Mouse (Mus musculus): ENCODE results near the gene Pex14. TPM values are rescaled to one million over a fixed set of nuclear protein-coding genes. Genes with fewer than 3 reads are reported as not detected.

Pex14 gene
- polyA plus RNA-seq, 1 experiment from 2014 or later = 48.9 TPM

DNA sequence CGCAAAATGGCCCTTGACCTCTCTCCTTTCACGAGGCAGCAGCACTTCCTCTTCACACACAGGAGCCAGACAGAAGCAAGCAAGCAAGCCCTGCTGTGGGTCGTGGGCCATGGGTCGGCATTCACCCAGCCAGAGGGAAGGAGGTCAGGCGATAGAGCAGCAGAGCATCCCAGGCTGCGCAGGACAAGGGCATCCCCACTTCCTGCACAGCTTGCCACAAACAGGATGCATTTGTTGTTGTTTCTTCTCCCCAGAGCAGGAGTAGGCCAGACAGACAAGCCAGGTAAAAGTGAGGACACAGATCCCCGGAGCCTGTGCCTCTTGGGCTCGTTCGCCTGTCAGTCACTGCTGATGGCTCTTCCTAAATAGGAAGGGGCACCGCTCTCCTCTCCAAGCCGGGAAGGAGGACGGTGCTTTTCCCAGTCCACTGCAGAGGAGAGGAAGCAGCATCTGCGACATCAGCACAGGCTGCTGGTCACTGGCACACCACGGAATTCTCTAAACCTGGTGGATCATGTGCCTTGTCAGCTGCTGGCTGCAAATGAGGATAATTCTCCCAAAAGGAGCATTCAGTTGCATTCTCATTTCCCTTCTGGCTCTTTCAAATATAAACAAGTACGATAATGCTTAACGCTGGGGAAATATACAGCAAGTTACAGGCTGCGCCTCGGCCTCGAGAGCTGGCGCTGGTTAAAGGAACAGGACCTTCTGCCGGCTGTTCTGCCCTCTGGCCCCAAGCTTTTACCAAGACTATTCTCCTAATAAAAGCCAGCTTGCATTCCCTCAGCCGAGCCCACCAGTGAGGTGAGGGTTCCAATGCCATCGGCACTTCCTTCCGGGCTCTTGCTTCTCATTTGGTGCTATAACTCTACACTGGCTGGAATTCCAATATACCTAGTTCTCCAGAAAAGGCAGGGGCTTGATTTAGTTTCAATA is 113.9 kb downstream of the Pex14 start:
- Histone ChIP-seq H3K9ac (ENCODE audit: low read depth, low read length) (no peak overlapping the region), H3K4me3 (ENCODE audit: low read depth, low read length) (no peak overlapping the region), H3K9me3 (ENCODE audit: control insufficient read depth) (no peaks in the 10 kb centered on the region), H3K4me2 (replicated peaks; ENCODE audit: low read depth) (no peak overlapping the region), H3K27me3 (replicated peaks; ENCODE audit: control insufficient read depth, insufficient read depth, low read length) (no peaks in the 10 kb centered on the region), H3K36me3 (ENCODE audit: control insufficient read depth, insufficient read depth) (peaks cover 13% of the 10 kb centered on the region; the same call in 1 of the 2 replicates), H3K4me1 (replicated peaks; ENCODE audit: control insufficient read depth, insufficient read depth, low read length) (0 out of 2 replicates have a peak, but pooled peaks cover 6% of the 10 kb centered on the region), H3K27ac (ENCODE audit: low read depth, low read length) (no peak overlapping the region)
- 61% methylated on average over 24 of the region's 24 CpGs for WGBS
- no peak for TF ChIP-seq CTCF (IDR thresholded peaks at IDR 0.05; ENCODE audit: low read depth)
- no peak for ATAC-seq

DNA sequence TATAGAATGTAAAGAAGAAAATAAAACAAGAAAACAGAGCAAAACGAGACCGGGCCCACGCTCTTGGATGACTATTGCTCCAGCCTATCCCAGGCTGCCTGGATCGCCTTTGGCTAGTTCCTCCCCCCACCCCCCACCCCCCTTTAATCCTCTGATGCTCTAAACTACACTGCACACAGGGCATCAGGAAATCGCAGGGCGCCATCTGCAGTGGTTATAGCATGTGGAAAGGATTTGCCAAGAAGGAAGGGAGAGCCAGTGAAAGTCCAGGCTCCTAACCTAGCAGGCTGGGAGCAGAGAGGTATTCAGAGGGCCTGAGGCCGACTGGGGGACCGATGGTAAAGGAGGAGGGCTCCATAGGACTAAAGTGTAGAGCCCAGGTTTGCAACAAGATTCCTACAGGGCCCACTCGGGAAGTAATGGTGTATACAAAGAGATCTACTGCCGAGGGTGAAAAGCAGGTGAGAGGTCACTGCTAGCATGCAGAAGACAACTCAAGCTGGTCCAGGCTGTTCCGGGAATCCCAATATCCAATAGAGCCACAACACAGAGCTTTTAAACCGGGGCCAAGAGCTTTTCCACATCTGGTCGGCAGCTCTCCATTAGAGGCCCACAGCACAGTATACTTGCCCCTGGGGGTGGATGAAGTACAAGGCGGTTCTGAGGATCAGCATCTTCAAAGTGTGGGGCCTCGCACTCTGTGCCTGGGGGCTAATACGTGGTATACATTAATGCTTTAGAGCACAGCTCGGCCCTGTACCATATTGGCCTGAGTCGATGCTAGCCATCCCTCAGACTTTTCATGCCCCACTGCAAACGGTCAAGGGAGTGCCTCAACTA is 114.8 kb downstream of the Pex14 start:
- Histone ChIP-seq H3K4me1 (replicated peaks; ENCODE audit: control insufficient read depth, insufficient read depth, low read length) (0 out of 2 replicates have a peak, but pooled peaks cover 6% of the 10 kb centered on the region), H3K27me3 (replicated peaks; ENCODE audit: control insufficient read depth, insufficient read depth, low read length) (no peaks in the 10 kb centered on the region), H3K9ac (ENCODE audit: low read depth, low read length) (no peak overlapping the region), H3K9me3 (ENCODE audit: control insufficient read depth) (no peaks in the 10 kb centered on the region), H3K4me3 (ENCODE audit: low read depth, low read length) (no peak overlapping the region), H3K36me3 (ENCODE audit: control insufficient read depth, insufficient read depth) (peaks cover 13% of the 10 kb centered on the region; the same call in 1 of the 2 replicates), H3K4me2 (replicated peaks; ENCODE audit: low read depth) (no peak overlapping the region), H3K27ac (ENCODE audit: low read depth, low read length) (no peak overlapping the region)
- no peak for ATAC-seq
- 0 out of 2 replicates have a peak, but pooled peaks have one; percentile 5 for TF ChIP-seq CTCF (IDR thresholded peaks at IDR 0.05; ENCODE audit: low read depth)
- WGBS = 75% methylated on average over 19 of the region's 19 CpGs

DNA sequence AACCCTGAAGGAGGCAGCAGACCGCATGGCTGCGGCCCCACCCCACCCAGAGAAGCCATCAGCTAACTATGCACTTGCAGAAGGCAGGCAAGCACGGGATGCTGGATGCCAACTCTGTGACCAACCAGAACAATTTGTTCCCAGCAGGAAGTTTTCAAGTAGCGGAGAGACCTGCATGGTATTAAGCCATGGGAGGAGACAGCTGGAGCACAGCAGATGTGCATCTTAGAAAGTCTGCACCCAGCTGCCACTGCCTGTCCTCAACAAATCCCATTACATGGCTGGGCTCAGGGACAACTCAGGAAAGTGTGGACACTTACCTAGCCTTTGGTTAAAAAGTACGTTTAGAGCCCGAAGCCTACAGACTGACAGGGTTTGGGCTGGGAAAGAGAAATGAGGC is 117.4 kb downstream of the Pex14 start:
- Histone ChIP-seq H3K4me1 (replicated peaks; ENCODE audit: control insufficient read depth, insufficient read depth, low read length) (0 out of 2 replicates have a peak, but pooled peaks cover 4% of the 10 kb centered on the region), H3K4me3 (ENCODE audit: low read depth, low read length) (no peak overlapping the region), H3K9me3 (ENCODE audit: control insufficient read depth) (no peaks in the 10 kb centered on the region), H3K27me3 (replicated peaks; ENCODE audit: control insufficient read depth, insufficient read depth, low read length) (no peaks in the 10 kb centered on the region), H3K4me2 (replicated peaks; ENCODE audit: low read depth) (no peak overlapping the region), H3K36me3 (ENCODE audit: control insufficient read depth, insufficient read depth) (peaks cover 13% of the 10 kb centered on the region; the same call in 1 of the 2 replicates), H3K27ac (ENCODE audit: low read depth, low read length) (no peak overlapping the region), H3K9ac (ENCODE audit: low read depth, low read length) (no peak overlapping the region)
- ATAC-seq = no peak
- no peak for TF ChIP-seq CTCF (IDR thresholded peaks at IDR 0.05; ENCODE audit: low read depth)
- 79% methylated on average over 6 of the region's 6 CpGs for WGBS

DNA sequence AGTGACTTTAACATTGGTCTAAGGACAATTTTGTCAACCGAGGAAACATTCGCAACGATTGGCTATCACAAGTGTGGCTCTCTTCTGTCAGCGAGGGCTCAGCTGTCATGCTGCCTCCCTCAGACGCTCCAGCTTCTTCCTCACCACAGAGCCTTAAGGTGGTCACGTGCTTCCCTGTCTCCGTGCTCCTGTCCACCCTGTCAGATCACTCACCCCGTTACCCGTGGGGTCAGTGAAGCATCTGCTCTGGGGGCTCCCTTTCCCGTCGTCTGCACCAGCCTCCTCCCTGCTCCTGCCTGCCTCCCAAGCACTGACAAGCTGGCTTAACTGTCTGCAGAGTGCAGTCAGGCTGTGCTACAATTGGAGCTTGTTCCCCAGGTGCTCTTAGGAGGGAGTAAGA is 119.8 kb downstream of the Pex14 start:
- H3K27me3 ChIP-seq (replicated peaks; ENCODE audit: control insufficient read depth, insufficient read depth, low read length) = no peaks in the 10 kb centered on the region
- 84% methylated on average over 11 of the region's 11 CpGs for WGBS
- H3K27ac ChIP-seq (ENCODE audit: low read depth, low read length) = no peak overlapping the region
- peaks cover 13% of the 10 kb centered on the region; the same call in 1 of the 2 replicates for H3K36me3 ChIP-seq (ENCODE audit: control insufficient read depth, insufficient read depth)
- no peaks in the 10 kb centered on the region for H3K9me3 ChIP-seq (ENCODE audit: control insufficient read depth)
- H3K4me3 ChIP-seq (ENCODE audit: low read depth, low read length) = no peak overlapping the region
- no peak for TF ChIP-seq CTCF (IDR thresholded peaks at IDR 0.05; ENCODE audit: low read depth)
- H3K9ac ChIP-seq (ENCODE audit: low read depth, low read length) = no peak overlapping the region
- H3K4me1 ChIP-seq (replicated peaks; ENCODE audit: control insufficient read depth, insufficient read depth, low read length) = no peaks in the 10 kb centered on the region
- no peak overlapping the region for H3K4me2 ChIP-seq (replicated peaks; ENCODE audit: low read depth)
- no peak for ATAC-seq

DNA sequence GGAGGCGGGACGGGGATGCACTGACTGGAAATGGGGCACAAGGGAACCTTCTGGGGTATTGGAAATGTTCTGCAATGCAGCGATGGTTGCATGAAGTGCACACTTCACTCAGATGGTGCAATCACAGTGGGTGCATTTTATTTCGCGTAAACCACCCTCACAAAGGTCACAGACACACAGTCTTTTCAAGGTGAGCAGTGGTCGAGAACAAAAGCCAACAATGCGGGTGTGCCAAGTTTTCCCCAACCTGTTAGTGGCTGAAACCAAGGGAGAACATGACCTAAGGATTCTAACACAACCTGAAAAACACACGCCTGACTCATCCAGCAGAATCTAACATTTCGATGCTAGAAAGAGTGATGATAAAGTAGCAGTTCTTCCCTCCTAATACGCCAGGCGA is 120.8 kb downstream of the Pex14 start:
- ATAC-seq = no peak
- H3K36me3 ChIP-seq (ENCODE audit: control insufficient read depth, insufficient read depth) = peaks cover 13% of the 10 kb centered on the region; the same call in 1 of the 2 replicates
- WGBS = 86% methylated on average over 11 of the region's 11 CpGs
- H3K4me2 ChIP-seq (replicated peaks; ENCODE audit: low read depth) = no peak overlapping the region
- no peak overlapping the region for H3K27ac ChIP-seq (ENCODE audit: low read depth, low read length)
- H3K4me1 ChIP-seq (replicated peaks; ENCODE audit: control insufficient read depth, insufficient read depth, low read length) = no peaks in the 10 kb centered on the region
- TF ChIP-seq CTCF (IDR thresholded peaks at IDR 0.05; ENCODE audit: low read depth) = no peak
- no peaks in the 10 kb centered on the region for H3K9me3 ChIP-seq (ENCODE audit: control insufficient read depth)
- H3K9ac ChIP-seq (ENCODE audit: low read depth, low read length) = no peak overlapping the region
- H3K4me3 ChIP-seq (ENCODE audit: low read depth, low read length) = no peak overlapping the region
- no peaks in the 10 kb centered on the region for H3K27me3 ChIP-seq (replicated peaks; ENCODE audit: control insufficient read depth, insufficient read depth, low read length)
